Mouse (Mus musculus): ENCODE results near the gene Bod1l. TPM values are rescaled to one million over a fixed set of nuclear protein-coding genes. Genes with fewer than 3 reads are reported as not detected.

Bod1l gene
- total RNA-seq, 2 experiments from 2014 or later = 33.7 to 39.2 TPM

- DNase-seq = no peak
Observed at GRCm38 (mm10) chr5:41801622-41802021, 42.5 kb downstream of the Bod1l start.

DNA sequence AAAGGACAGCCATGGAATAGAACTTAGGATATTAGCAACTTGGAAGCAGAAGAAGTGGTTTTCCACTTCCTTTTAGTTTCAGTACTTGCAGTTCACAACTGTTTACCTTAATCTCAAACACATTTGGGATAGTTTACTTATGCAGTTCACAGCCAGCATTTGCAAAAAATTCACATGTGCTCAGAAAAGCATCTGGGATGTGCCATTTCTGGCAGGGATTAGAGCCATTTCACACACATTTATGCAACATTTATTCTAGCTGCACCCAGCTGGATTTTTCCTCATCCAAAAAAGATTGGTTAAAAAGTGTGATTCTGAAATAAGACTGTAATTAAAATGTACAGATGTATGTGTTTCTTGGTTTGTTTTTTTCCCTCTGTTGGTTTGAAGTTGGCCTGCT lies 49.7 kb downstream of the Bod1l start:
- DNase-seq = no peak

GRCm38 (mm10) chr5:41790517-41790916 lies 53.6 kb downstream of the Bod1l start:
- peak; percentile 84 to 85 for DNase-seq

DNA sequence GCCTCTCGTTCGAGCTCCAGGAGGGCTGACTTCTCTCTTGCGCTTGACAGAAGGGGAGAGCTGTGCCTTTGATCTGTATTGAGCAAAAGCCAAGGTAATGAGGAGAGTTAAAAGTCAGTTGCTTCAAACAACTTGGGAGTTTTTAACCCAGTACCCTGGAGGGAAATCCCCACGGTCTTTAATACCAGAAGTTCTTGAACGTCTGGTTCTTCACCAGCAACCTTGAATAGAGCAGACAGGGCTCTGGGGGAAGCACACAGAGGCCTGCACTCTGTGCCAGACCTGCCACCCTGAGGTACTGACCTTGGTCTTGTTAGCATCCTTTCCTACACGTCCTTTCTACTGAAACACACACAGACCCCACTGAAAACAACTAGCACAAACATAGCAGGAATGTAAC lies 55.2 kb downstream of the Bod1l start:
- DNase-seq = peak in 1 of 2 experiments; percentile 52

DNA sequence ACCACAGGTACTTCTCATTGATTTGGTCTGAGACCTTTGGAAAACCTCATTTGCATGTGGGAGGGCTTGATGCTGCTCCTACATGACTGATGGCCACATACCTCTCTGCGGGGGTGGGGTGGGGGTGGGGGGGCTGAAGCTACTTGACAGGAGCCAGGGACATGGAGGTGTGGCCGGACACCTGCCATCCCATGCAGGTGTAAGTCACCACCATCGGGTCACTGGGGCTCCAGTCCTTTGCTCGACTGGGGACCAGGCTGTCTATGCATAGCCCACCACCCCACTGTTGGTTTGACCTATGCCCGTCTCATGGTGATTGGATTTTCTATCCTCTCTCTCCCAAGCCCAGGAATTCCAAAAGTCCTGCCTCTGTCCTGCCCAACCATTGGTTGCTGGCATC lies 62.2 kb downstream of the Bod1l start:
- no peak for DNase-seq

- no peak for DNase-seq
Observed at GRCm38 (mm10) chr5:41780026-41780425, 64.1 kb downstream of the Bod1l start.

DNA sequence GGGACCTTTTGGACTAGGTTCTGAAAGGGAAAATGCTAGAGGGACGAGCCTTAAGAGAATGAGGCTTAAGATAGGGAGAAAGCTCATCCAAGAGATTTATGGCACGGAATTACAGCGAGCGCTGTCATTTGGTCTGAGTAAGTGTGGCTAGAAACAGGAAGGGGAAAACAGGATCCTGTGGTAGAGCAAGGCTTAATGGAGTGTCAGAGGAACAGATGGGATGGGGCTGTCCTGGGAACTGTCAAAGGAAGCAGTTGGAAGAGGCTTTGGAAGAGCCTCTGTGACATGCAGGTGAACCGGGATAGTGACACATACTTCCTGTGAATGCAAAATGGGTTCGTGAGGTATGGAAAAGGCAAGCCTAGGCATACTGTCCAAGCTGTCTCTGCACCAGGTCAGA lies 68.4 kb downstream of the Bod1l start:
- no peak for DNase-seq

- no peak for DNase-seq
Observed at GRCm38 (mm10) chr5:41775273-41775672, 68.8 kb downstream of the Bod1l start.

DNA sequence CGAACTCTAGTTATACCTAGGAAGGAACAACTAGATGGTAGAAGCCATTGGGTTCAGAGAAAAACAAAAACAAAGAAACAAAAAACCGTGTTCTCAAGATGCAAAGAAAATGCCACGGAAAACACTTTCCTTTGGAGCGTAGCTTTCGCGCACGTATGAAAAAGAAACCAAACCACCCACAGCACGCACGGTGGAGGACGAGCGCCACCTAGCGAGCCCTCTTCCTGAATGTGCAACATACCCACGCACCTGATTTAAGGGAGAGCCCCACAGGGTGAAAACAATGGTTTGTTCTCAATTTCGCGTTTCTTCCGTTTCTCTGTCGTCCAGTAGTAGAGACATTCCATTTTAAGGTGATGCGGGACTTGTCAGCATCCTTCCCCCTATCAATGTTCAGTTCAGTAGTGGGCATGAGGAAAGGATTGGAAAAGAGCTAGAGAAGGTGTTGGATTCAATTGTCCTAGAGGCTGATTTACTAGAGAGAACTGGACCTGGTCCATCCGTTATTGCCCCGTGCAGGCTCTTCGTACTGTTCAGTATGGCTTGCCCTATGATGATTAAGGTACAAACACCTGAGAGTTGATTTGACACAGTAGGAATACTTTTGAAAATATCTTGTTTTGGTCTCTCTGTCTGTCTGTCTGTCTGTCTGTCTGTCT lies 75.6 kb downstream of the Bod1l start:
- DNase-seq = peak; percentile 87 to 92

DNA sequence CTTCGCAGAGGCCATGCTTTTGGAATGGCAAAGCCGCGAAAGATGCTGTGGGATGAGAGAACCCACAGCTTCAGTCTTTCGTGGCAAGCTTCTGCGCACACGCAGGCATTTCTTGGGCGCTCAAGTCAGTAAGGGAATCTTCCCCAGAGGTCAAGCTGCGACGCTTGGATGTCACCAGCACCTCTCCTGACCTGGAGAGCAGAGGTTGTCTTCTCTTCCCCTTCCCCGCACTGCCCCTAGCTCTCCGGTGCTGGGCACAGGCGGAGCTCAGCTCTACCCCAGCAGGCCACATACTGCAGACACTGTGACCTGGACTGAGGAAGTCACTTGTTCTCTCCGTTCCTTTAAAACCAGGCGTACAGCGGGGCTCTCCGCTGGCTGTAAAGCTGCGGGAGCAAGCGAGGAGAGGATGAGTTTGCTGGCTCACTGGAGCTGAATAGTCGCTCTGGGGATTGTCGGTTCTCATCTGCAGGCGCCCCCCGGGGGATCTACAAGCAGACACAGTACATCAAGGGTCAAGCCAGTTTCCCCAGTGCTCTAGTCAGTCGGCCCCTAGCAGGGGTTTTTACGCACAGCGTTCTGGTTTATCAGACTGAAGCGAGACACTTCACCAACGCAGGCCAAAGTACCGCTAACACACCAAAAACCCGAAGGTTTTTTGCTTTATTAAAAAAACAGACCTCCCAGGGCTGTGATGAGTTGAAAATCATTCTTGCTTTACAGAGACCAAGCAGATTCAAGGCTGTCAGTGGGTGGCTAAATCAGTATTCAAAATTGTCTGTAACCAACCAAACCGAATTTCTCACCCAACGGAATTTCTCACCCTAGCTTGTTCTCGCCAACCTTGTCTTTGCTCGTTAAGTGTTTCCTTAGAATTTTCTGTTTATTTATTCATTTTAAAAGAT lies 76.6 kb downstream of the Bod1l start:
- no peak for DNase-seq

- DNase-seq = no peak
Observed at GRCm38 (mm10) chr5:41766406-41767010, 77.6 kb downstream of the Bod1l start.

GRCm38 (mm10) chr5:41765626-41766405 lies 78.3 kb downstream of the Bod1l start:
- no peak for DNase-seq

DNA sequence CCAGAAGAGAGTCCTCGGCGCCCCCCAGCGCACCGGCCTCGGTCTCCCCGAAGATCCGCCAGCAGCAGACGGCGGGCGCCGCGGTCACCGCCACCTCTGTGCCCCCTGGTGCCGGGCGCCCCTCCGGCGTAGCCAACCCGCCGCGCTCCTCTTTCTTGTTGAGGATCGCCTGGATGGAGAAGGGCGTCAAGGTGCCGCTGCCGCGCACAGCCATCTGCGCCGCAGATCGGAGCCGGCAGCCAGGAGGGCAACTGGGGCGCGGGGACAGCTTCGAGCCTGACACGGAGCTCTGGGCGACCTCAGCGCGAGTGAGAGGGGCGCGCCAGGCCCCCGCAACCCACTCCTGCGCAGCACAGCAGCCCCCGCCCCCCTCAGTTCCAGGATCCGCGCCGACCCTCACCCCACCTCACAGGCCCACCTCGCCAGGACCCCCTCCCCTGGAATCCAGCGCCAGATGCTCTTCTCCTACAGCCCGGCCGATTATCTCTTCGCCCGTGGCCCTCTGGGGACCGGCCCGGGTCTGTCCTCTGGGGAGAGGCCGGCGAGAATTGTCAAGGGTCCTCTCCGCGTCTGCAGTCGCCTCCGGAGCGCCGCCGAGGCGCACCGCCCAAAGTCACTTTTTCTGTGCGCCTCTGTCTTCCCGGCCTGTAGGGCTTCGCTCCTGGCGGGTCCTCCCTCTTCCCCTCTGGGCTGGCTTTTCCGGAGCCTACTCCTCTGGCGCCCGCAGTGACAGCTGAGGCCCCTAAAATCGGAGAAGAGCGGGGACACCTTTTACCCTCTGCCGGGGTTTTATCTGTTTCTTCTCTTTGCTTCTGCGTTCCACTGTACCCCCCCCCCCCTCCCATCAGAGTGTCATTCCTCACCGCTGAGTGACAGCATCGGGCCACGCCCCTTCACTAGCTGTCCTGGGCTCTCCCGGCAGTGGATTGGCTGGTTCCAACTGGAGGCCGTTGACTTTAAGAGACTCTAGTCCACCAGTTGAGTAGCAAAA lies 80.1 kb downstream of the Bod1l start, which contains the start of gene Nkx3-2:
Gene Nkx3-2, minus strand, starts transcription at position 771 of the 991 bp plus-strand sequence.
- DNase-seq = peak in 1 of 2 experiments; percentile 38

DNA sequence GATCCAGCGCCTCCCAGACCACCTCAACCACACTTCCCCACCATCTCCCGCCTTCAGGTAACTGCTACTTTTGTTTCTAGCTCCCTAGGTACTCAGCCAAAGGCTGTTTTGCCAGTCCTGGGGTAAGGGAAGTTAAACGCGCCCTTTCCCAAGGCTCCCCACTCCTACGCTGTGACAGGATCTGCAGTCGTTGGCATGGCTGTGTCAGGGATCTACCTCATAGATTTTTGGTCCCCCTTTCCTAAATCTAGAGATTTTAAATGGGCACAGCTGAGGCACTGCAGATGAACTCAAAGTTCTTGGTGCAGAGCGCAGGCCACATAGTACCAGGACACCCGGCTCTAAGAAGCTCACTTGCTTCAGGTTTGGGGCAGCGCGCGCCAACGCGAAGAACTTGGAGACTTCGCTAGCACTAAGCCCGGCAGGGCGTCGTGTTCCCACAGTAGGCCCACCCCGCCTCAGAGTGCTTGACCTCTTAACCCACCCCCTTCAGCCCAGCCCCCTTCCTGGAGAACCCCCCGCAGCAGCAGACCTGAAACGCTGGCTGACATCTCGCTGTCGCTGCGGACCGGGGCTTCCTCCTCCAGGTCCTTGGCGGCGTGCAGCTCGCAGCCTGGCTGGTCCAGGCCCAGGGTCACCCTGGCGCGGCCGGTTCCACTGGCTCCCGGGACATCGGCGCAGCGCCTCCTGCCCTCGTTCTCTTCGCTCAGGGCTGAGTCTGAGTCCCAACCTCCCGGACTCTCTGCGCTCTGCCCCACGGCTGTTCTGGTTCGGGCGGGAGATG lies 81.0 kb downstream of the Bod1l start:
- DNase-seq = peak; percentile 22 to 29

GRCm38 (mm10) chr5:41762141-41762946 lies 81.8 kb downstream of the Bod1l start:
- no peak for DNase-seq

DNA sequence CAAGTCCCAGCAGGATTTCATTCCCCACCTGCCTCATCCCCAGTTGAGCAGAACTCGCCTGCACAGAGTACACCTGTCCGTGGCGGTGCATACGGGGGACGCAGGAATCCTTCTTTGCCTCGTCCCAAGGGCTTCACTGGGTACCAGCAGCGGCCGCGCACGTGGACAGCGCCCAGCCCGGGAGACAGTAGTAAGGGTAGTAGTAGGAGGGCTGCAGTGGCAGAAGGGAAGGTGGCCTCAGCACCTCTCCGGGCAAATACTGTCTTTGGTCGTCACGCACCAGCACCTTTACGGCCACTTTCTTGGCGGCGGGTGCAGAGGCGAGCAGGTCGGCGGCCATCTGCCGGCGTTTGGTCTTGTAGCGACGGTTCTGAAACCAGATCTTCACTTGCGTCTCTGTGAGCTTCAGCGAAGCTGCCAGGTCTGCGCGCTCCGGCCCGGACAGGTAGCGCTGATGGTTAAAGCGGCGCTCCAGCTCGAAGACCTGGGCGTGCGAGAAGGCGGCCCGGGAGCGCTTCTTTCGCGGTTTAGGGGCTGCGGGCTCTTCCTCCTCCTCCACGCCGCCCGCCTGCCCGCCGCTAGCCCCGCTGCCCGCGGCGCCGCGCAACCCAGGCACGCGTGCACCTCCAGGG lies 82.5 kb downstream of the Bod1l start:
- DNase-seq = no peak

- no peak for DNase-seq
Observed at GRCm38 (mm10) chr5:41760831-41761508, 83.1 kb downstream of the Bod1l start.

- no peak for DNase-seq
Observed at GRCm38 (mm10) chr5:41760071-41760470, 84.0 kb downstream of the Bod1l start.
